Mouse (Mus musculus) hematopoietic stem cell, adult 5-6 weeks (primary cell): ENCODE data around the gene Cd22. TPM values are rescaled to one million over a fixed set of nuclear protein-coding genes. Genes with fewer than 3 reads are reported as not detected.

Experiments used
- ATAC-seq, 2 experiments: fragments of 125-278 bp in 1 of 2; replicated peaks in 1 of 2; 2 replicates each; pipeline ENCODE4 v1.8.0; 2016 to 2017; ENCODE audit warnings: inconsistent platforms in 2 of 2, mild to moderate bottlenecking in 2 of 2, moderate number of reproducible peaks in 2 of 2, low read depth in 1 of 2, moderate TSS enrichment in 1 of 2; ENCODE audit not compliant: low FRiP score in 2 of 2, poor library complexity in 2 of 2, severe bottlenecking in 2 of 2, insufficient read depth in 1 of 2, low TSS enrichment in 1 of 2
- total RNA-seq: library from RNA; stranded (forward); fragments of 172-1452, 232-1000 nt; gene quantifications from 2 replicates; pipeline ENCODE4 v1.2.3, GENCODE M21; 2017

The Cd22 gene
- total RNA-seq, 1 experiment from 2014 or later, result not detected

- ATAC-seq, result no peak
Observed at GRCm38 (mm10) chr7:30886852-30887251, 6.7 kb upstream of the Cd22 start.

- ATAC-seq, result no peak
Observed at GRCm38 (mm10) chr7:30884047-30884446, 3.9 kb upstream of the Cd22 start.

- ATAC-seq, result no peak
Observed at GRCm38 (mm10) chr7:30881367-30881766, 1.2 kb upstream of the Cd22 start.

- ATAC-seq, result no peak
Observed at GRCm38 (mm10) chr7:30878950-30879349, 1.2 kb downstream of the Cd22 start.

GRCm38 (mm10) chr7:30873083-30873482, 7.1 kb downstream of the Cd22 start:
- peak; percentile 70 to 77; a peak in 3 of 4 replicates for ATAC-seq

- ATAC-seq, result no peak
Observed at GRCm38 (mm10) chr7:30863386-30863785, 16.8 kb downstream of the Cd22 start.

- no peak for ATAC-seq
Observed at GRCm38 (mm10) chr7:30861464-30861863, 18.7 kb downstream of the Cd22 start, which contains the start of gene Ffar1. TSS of gene Ffar1 (minus strand) at chr7:30861564.

GRCm38 (mm10) chr7:30859635-30860402, 20.3 kb downstream of the Cd22 start:
- peak; percentile 70 to 80 for ATAC-seq

- ATAC-seq, result peak; percentile 72 to 74
Observed at GRCm38 (mm10) chr7:30859290-30859634, 20.9 kb downstream of the Cd22 start.

- no peak for ATAC-seq
Observed at GRCm38 (mm10) chr7:30857746-30858145, 22.4 kb downstream of the Cd22 start.

- ATAC-seq, result no peak
Observed at GRCm38 (mm10) chr7:30856078-30856477, 24.1 kb downstream of the Cd22 start, which contains the start of gene Ffar3. TSS of gene Ffar3 (minus strand) at chr7:30856178.

- ATAC-seq, result no peak
Observed at GRCm38 (mm10) chr7:30851421-30851820, 28.7 kb downstream of the Cd22 start.

- no peak for ATAC-seq
Observed at GRCm38 (mm10) chr7:30847934-30848333, 32.2 kb downstream of the Cd22 start.

- no peak for ATAC-seq
Observed at GRCm38 (mm10) chr7:30847386-30847785, 32.8 kb downstream of the Cd22 start.

- peak in 1 of 2 experiments; percentile 29; a peak in 1 of 4 replicates for ATAC-seq
Observed at GRCm38 (mm10) chr7:30846505-30847053, 33.6 kb downstream of the Cd22 start.

GRCm38 (mm10) chr7:30844676-30845297, 35.4 kb downstream of the Cd22 start:
- ATAC-seq, result no peak

- ATAC-seq, result peak; percentile 81 to 92
Observed at GRCm38 (mm10) chr7:30842092-30842491, 38.0 kb downstream of the Cd22 start.

- no peak for ATAC-seq
Observed at GRCm38 (mm10) chr7:30841379-30841778, 38.8 kb downstream of the Cd22 start.
